Mouse (Mus musculus): ENCODE data around the gene Spryd3. TPM values are rescaled to one million over a fixed set of nuclear protein-coding genes. Genes with fewer than 3 reads are reported as not detected.
A peak's percentile ranks its signal among the peaks of the same experiment; 100 is the strongest.

Gene Spryd3
- total RNA-seq, 1 experiment = 34.8 TPM

DNA sequence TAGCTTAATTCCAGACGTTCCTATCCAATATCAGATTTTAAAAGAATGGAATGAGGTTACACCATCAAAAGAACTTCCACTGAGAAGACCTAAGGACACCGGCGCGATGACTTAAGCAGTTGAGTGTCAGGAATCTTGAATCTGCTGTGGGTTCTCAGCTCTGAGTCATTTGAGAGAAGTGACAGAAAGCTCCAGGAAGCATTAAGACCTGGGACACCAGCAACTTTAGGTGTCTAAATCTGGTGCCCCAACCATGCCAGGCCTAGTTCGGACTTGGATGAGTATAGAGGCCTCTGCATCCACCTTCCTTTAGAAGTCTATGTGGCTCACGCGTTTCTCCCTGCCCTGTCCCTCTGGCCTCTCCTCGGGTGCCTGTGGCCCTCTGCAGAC lies 36.3 kb downstream of the Spryd3 start:
- Histone ChIP-seq H3K9ac (ENCODE audit: insufficient read depth, low read depth, low read length, poor library complexity, severe bottlenecking) (peak overlapping the region; percentile 74), H3K27ac (ENCODE audit: insufficient read depth, low read depth, low read length, poor library complexity, severe bottlenecking) (no peak overlapping the region), H3K4me3 (ENCODE audit: insufficient read depth in 1 of 2, low read depth in 1 of 2, low read length in 2 of 2, poor library complexity in 1 of 2, severe bottlenecking in 1 of 2) (peak overlapping the region; percentile 70 to 79), H3K36me3 (ENCODE audit: control insufficient read depth, insufficient read depth, low read length, poor library complexity, severe bottlenecking) (peaks cover 30% of the 10 kb centered on the region), H3K9me3 (ENCODE audit: control insufficient read depth, insufficient read depth, low read depth, low read length) (no peaks in the 10 kb centered on the region), H3K4me1 (ENCODE audit: control insufficient read depth in 2 of 2, insufficient read depth in 2 of 2, low read length in 2 of 2, poor library complexity in 1 of 2) (peaks cover 7 to 46% of the 10 kb centered on the region in 2 experiments; a peak in 3 of 4 replicates)
- in situ Hi-C loops (cut with MboI; ENCODE audit: low sequenced_read_pairs in 2 of 2, unreplicated experiment in 2 of 2) = loop anchor here in 1 of 2 experiments (25.0 kb wide), 1 partner anchor 388 kb away; no protein-coding TSS in a partner anchor
- no peak for TF ChIP-seq ZC3H11A (IDR thresholded peaks at IDR 0.05; ENCODE audit: borderline replicate concordance, low read depth, low read length)
- TF ChIP-seq HCFC1 (IDR thresholded peaks at IDR 0.05; ENCODE audit: borderline replicate concordance, insufficient read depth, low read length) = no peak
- TF ChIP-seq CHD2 (IDR thresholded peaks at IDR 0.05; ENCODE audit: low read depth, low read length) = no peak
- no peak for TF ChIP-seq ZNF384 (IDR thresholded peaks at IDR 0.05; ENCODE audit: low read depth, low read length)
- TF ChIP-seq MAFK (IDR thresholded peaks at IDR 0.05; ENCODE audit: insufficient read depth, low read depth, low read length) = no peak
- no peak for DNase-seq (ENCODE audit: low read depth, low spot score)

DNA sequence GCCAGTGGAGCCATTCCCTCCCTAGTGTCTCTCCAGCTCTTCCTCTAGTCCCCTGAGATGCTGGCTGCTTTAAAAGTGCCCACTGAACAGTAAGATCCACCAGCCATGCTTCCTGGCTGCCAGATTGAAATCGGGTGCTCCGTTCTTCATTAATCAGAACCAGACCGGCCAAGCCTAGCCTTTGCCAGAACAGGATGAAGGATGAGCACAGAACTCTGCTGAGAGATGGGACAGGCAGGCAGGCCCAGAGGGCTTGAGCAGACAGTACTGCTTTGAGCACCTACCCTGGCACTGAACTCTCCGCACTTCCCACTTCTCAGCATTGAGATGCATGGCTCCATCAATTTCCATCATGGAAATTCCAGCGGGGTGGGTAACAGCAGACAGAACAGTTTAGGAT lies 36.8 kb downstream of the Spryd3 start:
- Histone ChIP-seq H3K27ac (ENCODE audit: insufficient read depth, low read depth, low read length, poor library complexity, severe bottlenecking) (no peak overlapping the region), H3K4me3 (ENCODE audit: insufficient read depth in 1 of 2, low read depth in 1 of 2, low read length in 2 of 2, poor library complexity in 1 of 2, severe bottlenecking in 1 of 2) (no peak overlapping the region), H3K9me3 (ENCODE audit: control insufficient read depth, insufficient read depth, low read depth, low read length) (no peaks in the 10 kb centered on the region), H3K36me3 (ENCODE audit: control insufficient read depth, insufficient read depth, low read length, poor library complexity, severe bottlenecking) (peaks cover 35% of the 10 kb centered on the region), H3K4me1 (ENCODE audit: control insufficient read depth in 2 of 2, insufficient read depth in 2 of 2, low read length in 2 of 2, poor library complexity in 1 of 2) (peaks cover 7 to 46% of the 10 kb centered on the region in 2 experiments; a peak in 3 of 4 replicates), H3K9ac (ENCODE audit: insufficient read depth, low read depth, low read length, poor library complexity, severe bottlenecking) (no peak overlapping the region)
- no peak for DNase-seq (ENCODE audit: low read depth, low spot score)
- no peak for TF ChIP-seq MAFK (IDR thresholded peaks at IDR 0.05; ENCODE audit: insufficient read depth, low read depth, low read length)
- TF ChIP-seq ZC3H11A (IDR thresholded peaks at IDR 0.05; ENCODE audit: borderline replicate concordance, low read depth, low read length) = no peak
- no peak for TF ChIP-seq HCFC1 (IDR thresholded peaks at IDR 0.05; ENCODE audit: borderline replicate concordance, insufficient read depth, low read length)
- TF ChIP-seq CHD2 (IDR thresholded peaks at IDR 0.05; ENCODE audit: low read depth, low read length) = no peak
- TF ChIP-seq ZNF384 (IDR thresholded peaks at IDR 0.05; ENCODE audit: low read depth, low read length) = no peak
- in situ Hi-C loops (cut with MboI; ENCODE audit: low sequenced_read_pairs in 2 of 2, unreplicated experiment in 2 of 2) = loop anchor here in 1 of 2 experiments (25.0 kb wide), 1 partner anchor 388 kb away; no protein-coding TSS in a partner anchor

DNA sequence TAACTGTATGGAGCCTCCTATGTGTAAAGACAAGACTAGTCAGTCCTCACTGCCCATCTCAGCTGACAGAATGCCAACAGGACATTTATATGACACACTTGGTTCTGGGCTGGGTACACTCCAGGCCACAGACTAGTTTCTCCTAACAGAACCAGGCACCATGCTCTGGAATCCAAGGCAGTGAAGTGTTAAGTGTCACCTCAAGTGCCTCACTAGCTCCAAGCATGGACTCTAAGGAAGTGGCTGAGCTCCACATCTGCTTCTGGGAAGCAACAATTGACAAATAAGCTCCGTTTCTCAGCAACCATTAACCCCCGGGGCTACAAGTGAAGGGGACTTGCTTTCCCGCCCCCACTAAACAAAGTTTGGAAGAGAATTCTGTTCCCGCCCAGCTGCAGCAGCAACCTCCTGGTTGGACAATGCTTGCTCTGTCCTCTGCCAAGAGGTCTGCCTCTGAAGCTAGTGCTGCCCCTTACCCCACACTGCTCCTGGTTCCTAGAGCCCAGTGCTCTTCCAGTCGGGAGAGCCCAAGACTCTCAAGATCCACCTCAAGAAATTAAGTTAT lies 38.0 kb downstream of the Spryd3 start:
- DNase-seq (ENCODE audit: low read depth, low spot score) = no peak
- no peak overlapping the region for H3K4me3 ChIP-seq (ENCODE audit: insufficient read depth in 1 of 2, low read depth in 1 of 2, low read length in 2 of 2, poor library complexity in 1 of 2, severe bottlenecking in 1 of 2)
- H3K9ac ChIP-seq (ENCODE audit: insufficient read depth, low read depth, low read length, poor library complexity, severe bottlenecking) = no peak overlapping the region
- peaks cover 46% of the 10 kb centered on the region for H3K36me3 ChIP-seq (ENCODE audit: control insufficient read depth, insufficient read depth, low read length, poor library complexity, severe bottlenecking)
- peaks cover 7 to 36% of the 10 kb centered on the region in 2 experiments; a peak in 3 of 4 replicates for H3K4me1 ChIP-seq (ENCODE audit: control insufficient read depth in 2 of 2, insufficient read depth in 2 of 2, low read length in 2 of 2, poor library complexity in 1 of 2)
- no peak overlapping the region for H3K27ac ChIP-seq (ENCODE audit: insufficient read depth, low read depth, low read length, poor library complexity, severe bottlenecking)
- no peaks in the 10 kb centered on the region for H3K9me3 ChIP-seq (ENCODE audit: control insufficient read depth, insufficient read depth, low read depth, low read length)
- in situ Hi-C loops (cut with MboI; ENCODE audit: low sequenced_read_pairs in 2 of 2, unreplicated experiment in 2 of 2) = loop anchor here in 1 of 2 experiments (25.0 kb wide), 1 partner anchor 389 kb away; no protein-coding TSS in a partner anchor
- TF ChIP-seq ZC3H11A (IDR thresholded peaks at IDR 0.05; ENCODE audit: borderline replicate concordance, low read depth, low read length) = no peak
- no peak for TF ChIP-seq MAFK (IDR thresholded peaks at IDR 0.05; ENCODE audit: insufficient read depth, low read depth, low read length)
- TF ChIP-seq CHD2 (IDR thresholded peaks at IDR 0.05; ENCODE audit: low read depth, low read length) = no peak
- TF ChIP-seq ZNF384 (IDR thresholded peaks at IDR 0.05; ENCODE audit: low read depth, low read length) = no peak
- no peak for TF ChIP-seq HCFC1 (IDR thresholded peaks at IDR 0.05; ENCODE audit: borderline replicate concordance, insufficient read depth, low read length)

DNA sequence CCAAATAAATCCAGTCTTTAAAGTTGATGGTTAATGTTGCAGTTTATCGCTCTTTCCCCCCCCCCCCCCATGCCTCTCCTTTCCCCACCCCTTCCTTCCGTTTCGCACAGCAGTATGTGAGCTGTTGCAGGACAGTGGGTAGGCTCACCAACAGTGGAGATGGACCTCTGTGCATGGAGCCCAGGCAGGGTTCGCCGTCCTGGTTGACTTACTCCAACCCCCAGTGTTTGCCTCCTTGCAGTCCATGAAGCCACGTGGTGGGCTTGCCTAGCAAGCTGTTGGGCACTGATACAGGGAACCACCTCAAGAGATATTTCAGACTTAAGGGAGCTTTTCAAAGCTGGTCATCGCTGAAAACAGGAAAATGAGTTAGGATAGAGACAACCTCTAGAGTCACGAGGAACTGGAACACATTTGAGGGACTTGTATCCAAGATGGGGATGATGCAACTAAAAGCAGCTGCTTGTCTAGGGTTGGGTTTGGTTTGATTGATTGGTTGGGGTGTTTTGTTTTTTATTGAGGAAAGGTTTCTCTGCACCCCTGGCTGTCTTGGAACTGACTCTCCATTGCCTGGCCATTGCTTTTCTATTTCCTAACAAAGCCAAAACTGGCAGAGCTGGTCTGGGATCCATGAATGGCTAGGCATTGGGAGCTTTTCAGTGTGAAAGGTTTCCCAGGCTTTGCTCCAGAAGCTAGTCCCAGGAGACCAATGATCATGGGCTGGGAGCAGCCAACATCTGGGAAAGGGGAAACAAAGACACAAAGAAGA lies 38.7 kb downstream of the Spryd3 start:
- no peak for DNase-seq (ENCODE audit: low read depth, low spot score)
- peaks cover 7 to 30% of the 10 kb centered on the region in 2 experiments; a peak in 3 of 4 replicates for H3K4me1 ChIP-seq (ENCODE audit: control insufficient read depth in 2 of 2, insufficient read depth in 2 of 2, low read length in 2 of 2, poor library complexity in 1 of 2)
- no peak for TF ChIP-seq MAFK (IDR thresholded peaks at IDR 0.05; ENCODE audit: insufficient read depth, low read depth, low read length)
- no peak for TF ChIP-seq CHD2 (IDR thresholded peaks at IDR 0.05; ENCODE audit: low read depth, low read length)
- no peak for TF ChIP-seq ZC3H11A (IDR thresholded peaks at IDR 0.05; ENCODE audit: borderline replicate concordance, low read depth, low read length)
- no peak for TF ChIP-seq HCFC1 (IDR thresholded peaks at IDR 0.05; ENCODE audit: borderline replicate concordance, insufficient read depth, low read length)
- no peak overlapping the region for H3K27ac ChIP-seq (ENCODE audit: insufficient read depth, low read depth, low read length, poor library complexity, severe bottlenecking)
- H3K36me3 ChIP-seq (ENCODE audit: control insufficient read depth, insufficient read depth, low read length, poor library complexity, severe bottlenecking) = peaks cover 53% of the 10 kb centered on the region
- in situ Hi-C loops (cut with MboI; ENCODE audit: low sequenced_read_pairs in 2 of 2, unreplicated experiment in 2 of 2) = loop anchor here in 1 of 2 experiments (25.0 kb wide), 1 partner anchor 390 kb away; no protein-coding TSS in a partner anchor
- H3K9ac ChIP-seq (ENCODE audit: insufficient read depth, low read depth, low read length, poor library complexity, severe bottlenecking) = no peak overlapping the region
- H3K4me3 ChIP-seq (ENCODE audit: insufficient read depth in 1 of 2, low read depth in 1 of 2, low read length in 2 of 2, poor library complexity in 1 of 2, severe bottlenecking in 1 of 2) = no peak overlapping the region
- H3K9me3 ChIP-seq (ENCODE audit: control insufficient read depth, insufficient read depth, low read depth, low read length) = no peaks in the 10 kb centered on the region

Data from ES-E14 (cell line).